ENCODE assay signal across 8 mouse cellular contexts in the genomic region with DNA sequence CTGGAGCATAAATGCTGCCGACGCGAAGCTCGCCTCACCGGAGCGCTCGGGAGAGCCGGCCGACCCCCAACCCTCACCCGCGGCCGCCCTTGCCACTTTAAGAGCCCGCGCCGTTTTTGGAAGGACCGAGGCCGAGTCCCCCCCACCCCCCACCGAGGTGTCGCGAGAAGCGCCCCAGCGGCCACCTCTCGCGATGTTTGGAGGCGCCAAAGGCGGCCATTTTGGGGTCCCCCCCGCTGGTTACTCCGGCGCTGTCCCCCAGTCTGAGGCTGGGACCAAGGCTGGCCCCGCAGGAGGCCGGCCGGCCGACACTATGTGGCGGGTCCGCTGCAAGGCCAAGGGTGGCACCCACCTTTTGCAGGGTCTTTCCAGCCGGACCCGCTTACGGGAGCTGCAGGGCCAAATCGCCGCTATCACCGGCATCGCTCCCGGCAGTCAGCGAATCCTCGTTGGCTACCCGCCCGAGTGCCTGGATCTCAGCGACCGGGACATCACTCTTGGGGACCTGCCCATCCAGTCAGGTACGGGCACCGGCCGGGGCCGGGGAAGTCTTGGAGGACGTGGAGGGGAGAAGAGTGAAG. TPM values are rescaled to one million over a fixed set of nuclear protein-coding genes. Genes with fewer than 3 reads are reported as not detected.
DNase-seq lines count a peak whose midpoint lies in the region; ATAC-seq lines count a peak whose summit lies in the region.

A gene (plus strand): TSS at position 37 of the 581 bp plus-strand sequence.

- intact Hi-C loops in gastrocnemius, postnatal 14 days (cut with DNase I; ENCODE audit: low total_unique reads), result no loop called here
- intact Hi-C loops in left cerebral cortex, postnatal 10 days (cut with DNase I), result no loop called here

- peak; percentile 68 for ATAC-seq in inflammation-experienced regulatory T-cells, adult 6 months
- peak; percentile 71 for ATAC-seq in megakaryocyte progenitor cell, adult 5-6 weeks (replicated peaks; ENCODE audit: poor library complexity)

- DNase-seq in adrenal gland, adult 18-20 months (ENCODE audit: low spot score in 2 of 2), result peak; percentile 88 to 90
- peak; percentile 93 for DNase-seq in embryo, embryonic 10.5 days (ENCODE audit: low spot score)
- DNase-seq in gastrocnemius, postnatal 14 days, result peak; percentile 93
- peak; percentile 81 to 96 for DNase-seq in left cerebral cortex, postnatal 10 days (ENCODE audit: extremely low spot score in 1 of 2, low spot score in 2 of 2)
- DNase-seq in right cerebral cortex, postnatal 10 days (ENCODE audit: low spot score in 2 of 2), result peak; percentile 92 to 94
- peak; percentile 90 for DNase-seq in urinary bladder, postnatal 14 days (ENCODE audit: low spot score)

RNA-seq across cellular contexts. Expression of the gene that starts here (rescaled TPM):
- 10 to 100 TPM in 1 of 2 experiments, 1 to 10 TPM in 1; 9.9 to 10.5 TPM for total RNA-seq in adrenal gland, adult 18-20 months (2021)
- 1 to 10 TPM; 3.3 to 3.7 TPM for total RNA-seq in gastrocnemius, postnatal 14 days (2021)
- polyA plus RNA-seq in inflammation-experienced regulatory T-cells, adult 6 months (2017; shearing (Covaris generic)), result 10 to 100 TPM; 15.7 to 23.2 (median 19.5) TPM
- 10 to 100 TPM; 10.3 to 10.4 TPM for total RNA-seq in left cerebral cortex, postnatal 10 days (2021)
- total RNA-seq in megakaryocyte progenitor cell, adult 5-6 weeks (2015), result 8.9 and 9.7 TPM in 2 replicates
- 6.4 and 6.5 TPM in 2 replicates for total RNA-seq in megakaryocyte progenitor cell, adult 5-6 weeks (2017)

Comparison
In these comparisons a context has a peak if more than half of its experiments do, and no peak if none do; other contexts are left out.
1. Peak in every context shown above with its lines: DNase-seq and ATAC-seq.